Mouse (Mus musculus): ENCODE data around the gene Plekha7.

DNA sequence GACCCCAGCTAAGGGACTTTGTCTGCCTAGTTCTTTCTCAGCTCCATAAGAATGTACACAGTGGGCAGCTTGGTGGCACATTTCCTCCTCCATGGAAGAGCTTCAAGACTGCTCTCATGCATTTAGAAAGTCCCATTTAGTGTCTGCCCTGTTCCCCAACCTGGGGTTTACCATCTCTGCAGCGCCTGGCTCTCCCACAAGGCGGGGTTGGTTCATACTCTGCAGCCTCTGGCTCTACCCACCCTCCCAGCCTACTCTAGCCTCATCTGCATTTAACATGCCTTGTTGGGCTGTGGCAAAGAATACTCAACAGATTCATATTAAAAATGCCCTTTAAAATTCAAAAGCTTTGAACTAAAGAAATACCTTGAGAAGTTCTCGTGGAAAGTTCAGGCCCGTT, 187.4 kb downstream of the Plekha7 start:
- no peak for TF ChIP-seq POLR2A (IDR thresholded peaks at IDR 0.05; ENCODE audit: borderline replicate concordance, insufficient read depth, low read length)
- no peak for TF ChIP-seq CTCF (IDR thresholded peaks at IDR 0.05; ENCODE audit: borderline replicate concordance, insufficient read depth, low read depth, low read length)
